Mouse (Mus musculus): ENCODE measurements around the gene Sgk1.

- TF ChIP-seq GATA1 (IDR thresholded peaks at IDR 0.05; ENCODE audit: borderline replicate concordance, low read length) (no peak), FLI1 (IDR thresholded peaks at IDR 0.05; ENCODE audit: low read length) (no peak)
Observed at GRCm38 (mm10) chr10:21922716-21923350, 40.8 kb downstream of the Sgk1 start.

All from megakaryocyte, embryonic 14.5 days (primary cell).